Mouse (Mus musculus) erythroblast, embryonic 14.5 days (primary cell): Measurements from ENCODE around the gene Trmt1.

Experiments
- GATA1 ChIP-seq: IDR thresholded peaks from 2 replicates; pipeline ENCODE4 v1.6.1; 2012; ENCODE audit warnings: low read length, inconsistent platforms, mixed read lengths
- TAL1 ChIP-seq: IDR thresholded peaks from 3 replicates; pipeline ENCODE4 v1.6.1; 2012; ENCODE audit warnings: low read length, inconsistent platforms, mixed read lengths

GRCm38 (mm10) chr8:84698288-84698687 lies 12.2 kb downstream of the Trmt1 start:
- TF ChIP-seq GATA1 (no peak), TAL1 (no peak)
